Mouse (Mus musculus) left cerebral cortex, adult 11 months (tissue): Measurements from ENCODE around the gene Oxld1.

Source experiments
- DNase-seq: peaks from one replicate; pipeline ENCODE4 v3.0.0; 2022; ENCODE audit warnings: low spot score

Gene Oxld1

DNA sequence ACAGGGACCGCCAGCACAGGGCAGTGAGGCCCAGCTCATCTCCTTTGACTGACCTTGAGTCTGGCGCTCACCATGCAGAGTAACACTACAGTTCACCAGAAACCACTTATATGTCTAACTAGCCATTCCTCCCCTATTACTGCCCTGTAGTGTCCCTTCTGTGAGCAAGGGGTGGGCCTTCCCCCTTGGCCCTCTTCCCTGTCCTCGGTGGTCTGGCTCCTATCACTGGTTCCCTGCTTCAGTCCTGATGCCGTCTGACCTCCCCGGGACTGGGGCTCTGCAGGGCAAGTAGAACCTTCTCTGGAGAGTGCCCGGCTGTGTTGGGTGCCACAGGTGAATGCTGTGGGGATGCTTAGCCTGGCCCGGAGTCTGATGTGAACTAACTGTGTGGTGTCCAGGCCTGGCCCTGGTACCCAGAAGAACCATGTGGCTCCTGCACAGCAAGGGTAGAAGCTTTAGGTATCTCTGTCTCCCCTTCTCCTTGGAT, 25.6 kb upstream of the Oxld1 start:
- DNase-seq, result no peak

GRCm38 (mm10) chr11:120472052-120472451, 14.2 kb upstream of the Oxld1 start:
- DNase-seq, result no peak

- DNase-seq, result no peak
Observed at GRCm38 (mm10) chr11:120467736-120468092, 9.8 kb upstream of the Oxld1 start.

DNA sequence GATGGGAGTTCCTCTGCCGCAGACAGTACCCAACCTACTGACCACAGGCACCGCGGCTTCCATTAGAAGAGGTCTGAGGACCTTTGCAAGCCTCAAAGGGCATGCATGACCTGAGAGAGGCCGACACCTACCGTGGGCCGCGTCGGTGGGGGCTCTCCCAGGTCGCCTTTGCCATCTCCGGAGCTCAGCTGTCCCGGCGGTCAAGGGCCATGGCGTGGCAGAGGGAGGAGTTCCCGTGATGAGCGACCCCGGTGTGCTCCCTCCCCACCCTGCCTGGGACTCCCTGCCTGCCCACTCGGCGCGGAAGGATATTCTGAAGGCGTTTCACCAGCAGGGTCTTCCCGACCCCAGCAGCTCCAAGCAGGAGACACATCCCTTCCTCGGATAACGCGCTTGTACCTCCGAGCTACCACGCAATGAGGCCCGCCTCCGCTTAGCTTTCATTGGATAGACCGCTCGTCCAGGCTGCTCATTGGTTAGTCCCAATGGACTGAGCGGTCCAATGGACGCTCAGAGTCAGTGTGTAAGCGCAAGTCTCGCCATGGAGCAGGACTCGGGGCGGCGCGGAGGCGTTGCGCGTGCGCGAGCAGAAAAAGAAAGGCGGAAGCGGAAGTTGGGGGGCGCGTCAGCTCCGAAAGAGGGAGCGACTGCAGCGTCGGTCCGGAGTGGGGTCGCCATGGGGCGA, 9.3 kb upstream of the Oxld1 start, which contains the start of gene Arl16:
Gene Arl16 (minus strand): TSS at position 557 of the 685 bp plus-strand sequence.
- DNase-seq, result peak; percentile 92

GRCm38 (mm10) chr11:120465521-120465920, 7.7 kb upstream of the Oxld1 start:
- DNase-seq, result no peak

GRCm38 (mm10) chr11:120464365-120464764, 6.5 kb upstream of the Oxld1 start:
- DNase-seq, result no peak

DNA sequence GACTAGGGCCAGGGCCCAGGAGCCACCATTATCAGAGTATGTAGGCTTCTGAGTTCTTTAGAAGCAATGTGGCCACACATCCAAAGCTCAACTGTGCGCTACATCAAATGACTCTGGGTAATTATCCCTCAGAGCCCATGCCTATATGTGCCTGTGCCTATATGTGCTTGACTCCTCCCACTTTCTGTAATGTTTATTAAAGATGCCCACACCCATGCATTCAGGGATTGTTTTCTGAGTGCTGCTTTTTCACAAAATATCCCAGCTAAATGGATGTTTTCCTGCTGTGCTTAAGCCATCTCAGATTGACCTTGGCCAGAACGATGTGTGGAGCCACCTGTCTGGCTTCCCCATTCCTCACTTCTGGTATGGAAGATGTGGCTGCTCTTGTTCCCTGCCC, 5.7 kb upstream of the Oxld1 start:
- no peak for DNase-seq

GRCm38 (mm10) chr11:120458847-120459597, 1.2 kb upstream of the Oxld1 start:
- DNase-seq, result no peak

- no peak for DNase-seq
Observed at GRCm38 (mm10) chr11:120457370-120457769, 498 bp downstream of the Oxld1 start.

DNA sequence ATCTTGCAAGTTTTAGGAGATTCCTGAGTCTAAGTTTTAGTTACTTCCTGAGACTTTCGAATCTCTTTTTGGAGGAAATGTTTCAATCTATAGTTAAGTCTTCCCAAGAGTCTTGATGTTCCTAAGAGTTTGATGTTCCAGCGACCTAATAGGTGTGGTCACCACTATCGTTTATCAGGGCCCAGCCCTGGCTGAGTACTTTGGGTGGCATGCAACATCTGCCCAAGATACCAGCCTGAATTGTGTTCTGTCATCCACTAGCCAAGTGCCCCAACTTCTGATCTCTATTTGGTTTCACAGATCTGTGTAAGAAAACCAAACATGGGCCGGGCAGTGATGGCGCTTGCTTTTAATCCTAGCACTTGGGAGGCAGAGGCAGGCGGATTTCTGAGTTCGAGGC, 2.5 kb downstream of the Oxld1 start:
- no peak for DNase-seq

DNA sequence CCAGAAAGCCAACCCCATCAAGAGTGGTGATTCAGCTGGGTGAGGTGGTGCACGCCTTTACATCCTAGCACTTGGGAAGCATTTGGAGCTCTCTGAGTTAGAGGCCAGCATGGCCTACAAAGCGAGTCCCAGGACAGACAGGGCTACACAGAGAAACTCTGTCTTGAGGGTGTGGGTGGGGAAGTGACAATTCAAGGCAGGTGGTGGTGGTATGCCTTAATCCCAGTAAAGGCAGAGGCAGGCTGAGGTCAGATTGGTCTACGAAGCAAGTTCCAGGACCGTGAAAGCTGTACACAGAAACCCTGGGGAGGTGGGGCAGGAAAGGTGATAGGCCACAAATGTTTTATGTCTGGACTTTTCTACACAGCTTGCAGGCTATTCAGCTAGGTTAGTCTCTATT, 2.9 kb downstream of the Oxld1 start:
- no peak for DNase-seq

GRCm38 (mm10) chr11:120453306-120453705, 4.6 kb downstream of the Oxld1 start, which contains the start of gene Pde6g:
Pde6g (minus strand) TSS chr11:120453500.
- no peak for DNase-seq

DNA sequence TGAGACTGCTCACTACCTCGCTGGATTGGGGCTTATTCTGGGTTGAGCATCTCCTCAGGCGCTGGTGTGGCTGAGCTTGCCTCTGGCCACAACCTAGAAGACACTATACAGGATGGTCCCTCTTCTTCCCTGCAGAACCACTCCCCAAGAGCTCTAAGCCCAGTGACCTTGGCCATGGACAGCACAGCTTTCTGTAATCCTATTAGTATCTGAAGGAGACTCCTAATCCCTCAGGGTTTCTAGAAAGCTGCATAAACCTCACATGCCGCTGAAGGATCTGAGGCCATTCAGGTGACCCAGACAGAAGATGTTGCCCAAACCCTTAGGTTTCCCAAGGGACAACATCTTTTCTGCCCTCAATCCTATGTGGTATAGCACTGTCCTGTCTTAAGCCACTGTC, 5.6 kb downstream of the Oxld1 start:
- DNase-seq, result no peak

DNA sequence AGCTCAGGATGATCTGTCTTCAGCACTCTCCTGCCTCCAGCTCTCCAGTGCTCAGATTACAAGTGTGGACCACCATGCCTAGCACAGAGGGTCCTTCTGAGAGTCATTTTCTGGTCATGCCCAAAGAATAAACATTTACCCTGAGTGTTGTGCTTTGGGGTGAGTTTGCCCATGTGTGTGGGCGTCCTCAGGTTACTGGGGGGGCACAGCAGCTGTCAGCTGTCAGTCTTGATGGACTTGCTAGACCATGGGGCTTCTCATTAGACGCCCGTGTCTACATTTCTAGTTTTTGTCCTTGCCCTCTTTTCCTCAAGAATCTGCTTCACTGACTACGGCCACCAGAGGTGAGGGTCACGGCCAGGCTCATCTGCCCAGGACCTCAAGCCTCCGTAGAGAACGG, 10.7 kb downstream of the Oxld1 start:
- DNase-seq, result no peak

DNA sequence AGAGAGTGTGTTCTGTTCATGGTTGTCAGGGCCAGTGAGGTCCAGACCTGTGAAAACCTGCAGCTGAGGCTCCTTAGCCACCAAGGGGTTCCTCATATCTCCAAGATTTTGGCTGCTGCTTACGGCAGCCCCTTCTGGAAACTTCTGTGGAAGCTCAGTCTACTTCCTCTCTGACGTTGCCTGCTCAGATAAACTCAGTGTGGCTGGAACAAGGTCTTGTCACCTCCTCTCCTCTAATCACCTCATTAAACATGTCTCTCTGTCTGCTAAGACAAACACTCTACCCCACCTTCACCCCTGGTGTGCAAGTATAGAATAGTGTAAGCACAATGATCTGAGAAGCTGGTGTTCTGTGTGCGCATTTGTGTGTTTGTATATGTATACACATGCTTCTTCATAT, 12.4 kb downstream of the Oxld1 start:
- DNase-seq, result no peak

- DNase-seq, result no peak
Observed at GRCm38 (mm10) chr11:120444106-120444505, 13.8 kb downstream of the Oxld1 start.

- DNase-seq, result no peak
Observed at GRCm38 (mm10) chr11:120442765-120443280, 15.0 kb downstream of the Oxld1 start.

GRCm38 (mm10) chr11:120442344-120442743, 15.5 kb downstream of the Oxld1 start, which contains the start of gene Tspan10:
Tspan10 (plus strand) TSS chr11:120442644.
- DNase-seq, result no peak

GRCm38 (mm10) chr11:120437857-120438385, 19.9 kb downstream of the Oxld1 start:
- no peak for DNase-seq

DNA sequence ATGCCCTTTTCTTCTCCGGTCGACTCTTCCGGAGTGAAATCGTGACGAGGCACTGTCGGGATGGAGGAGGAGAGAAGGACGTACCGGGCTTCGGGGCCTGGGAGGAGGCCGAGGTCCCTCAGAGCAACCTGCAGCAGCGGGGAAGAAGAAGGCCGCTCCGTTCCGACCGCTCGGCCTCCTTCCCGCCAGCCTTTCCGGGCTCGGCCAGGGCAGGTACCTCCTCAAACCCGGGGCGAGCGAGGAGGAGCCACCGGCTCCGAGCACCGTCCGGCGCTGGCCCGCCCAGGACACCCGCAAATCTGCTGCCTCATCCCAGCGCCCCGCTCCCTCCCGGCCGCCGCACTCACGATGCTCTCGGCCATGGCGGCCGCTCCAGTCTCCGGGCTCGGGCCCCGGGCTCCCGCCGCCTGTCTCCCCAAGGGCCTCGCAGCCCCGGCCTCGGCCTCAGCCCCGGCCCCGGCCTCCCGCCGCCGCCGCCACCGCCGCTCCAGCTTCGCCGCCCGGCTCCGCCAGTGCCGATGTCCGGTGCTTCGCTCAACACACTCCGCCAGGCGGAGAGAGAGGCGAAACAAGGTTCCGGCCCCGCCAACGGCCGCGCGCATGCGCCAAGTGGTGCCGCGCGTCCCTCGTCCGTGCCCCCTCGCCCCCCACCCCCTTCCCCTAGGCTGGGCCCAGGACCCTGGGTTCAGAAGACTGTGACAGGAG, 20.6 kb downstream of the Oxld1 start, which contains the start of gene Nploc4:
Gene Nploc4 (minus strand): TSS at position 557 of the 705 bp plus-strand sequence.
- DNase-seq, result peak; percentile 62

DNA sequence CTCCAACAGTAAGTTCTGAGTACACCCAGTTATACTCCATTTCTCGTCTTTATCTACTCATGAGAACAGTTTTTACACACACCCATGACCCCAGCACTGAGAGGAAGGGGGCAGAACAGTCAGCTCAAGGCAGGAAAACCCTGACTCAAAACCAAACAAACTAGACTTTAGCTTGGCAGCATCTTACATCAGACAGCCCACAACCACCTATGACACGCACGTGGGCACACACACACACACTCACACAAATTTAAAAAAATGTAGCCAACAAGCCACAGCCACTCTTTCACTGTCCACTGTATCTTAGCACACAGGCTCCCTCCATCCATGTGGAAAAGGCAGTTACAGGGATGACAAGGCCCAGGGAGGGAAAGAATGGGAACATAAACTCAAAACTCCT, 31.1 kb downstream of the Oxld1 start:
- DNase-seq, result no peak
